Mouse (Mus musculus): Measurements from ENCODE around the gene Fez2. TPM values are rescaled to one million over a fixed set of nuclear protein-coding genes. Genes with fewer than 3 reads are reported as not detected.

Gene Fez2
- polyA plus RNA-seq, 1 experiment: 91.6 TPM

DNA sequence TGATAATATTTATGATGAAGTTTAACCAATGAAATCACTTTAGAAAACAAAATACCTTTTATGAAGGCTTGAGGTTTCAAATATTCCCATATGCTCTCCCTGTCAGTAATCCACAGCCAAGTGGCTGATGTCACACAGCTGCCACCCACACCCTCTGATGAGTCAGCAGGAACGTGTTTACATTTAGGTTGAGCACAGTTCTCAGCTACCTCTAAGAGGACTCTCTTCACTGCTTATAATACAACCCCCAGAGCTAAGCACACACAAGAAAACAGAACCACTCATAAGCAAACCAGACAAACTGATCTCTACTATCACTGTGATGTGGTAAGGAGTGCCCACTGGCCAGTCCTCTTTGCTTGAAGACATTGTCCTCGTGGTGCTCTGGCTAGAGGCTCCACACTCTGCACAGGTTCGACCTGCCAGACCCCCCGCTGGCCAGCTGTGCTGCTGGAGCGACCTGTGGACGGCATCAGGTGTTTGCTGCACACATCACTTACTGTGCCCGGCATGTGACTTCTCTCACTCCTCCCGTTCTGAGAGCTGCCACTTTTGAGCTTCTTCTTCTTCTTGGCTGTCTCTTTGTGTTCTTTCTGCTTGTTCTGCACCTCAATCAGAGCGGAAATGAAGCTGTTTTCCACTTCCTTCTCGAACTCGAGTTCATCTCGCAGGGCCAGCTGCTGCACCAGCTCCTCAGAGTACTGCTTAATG is 17.7 kb downstream of the Fez2 start:
- H3K27me3 ChIP-seq (ENCODE audit: control insufficient read depth, insufficient read depth, low read length): no peaks in the 10 kb centered on the region
- WGBS: 56% methylated on average over 12 of the region's 12 CpGs
- DNase-seq: no peak
- no peak overlapping the region for H3K4me3 ChIP-seq (replicated peaks; ENCODE audit: insufficient read depth, low read depth, low read length)
- no peak overlapping the region for H3K27ac ChIP-seq (ENCODE audit: insufficient read depth, low read length)
- peaks cover 30% of the 10 kb centered on the region for H3K4me1 ChIP-seq (ENCODE audit: control insufficient read depth, insufficient read depth, low read length)
- no peak for TF ChIP-seq POLR2A (IDR thresholded peaks at IDR 0.05; ENCODE audit: borderline replicate concordance, insufficient read depth, low read length)
- no peak for TF ChIP-seq CTCF (IDR thresholded peaks at IDR 0.05; ENCODE audit: borderline replicate concordance, insufficient read depth, low read depth, low read length)

DNA sequence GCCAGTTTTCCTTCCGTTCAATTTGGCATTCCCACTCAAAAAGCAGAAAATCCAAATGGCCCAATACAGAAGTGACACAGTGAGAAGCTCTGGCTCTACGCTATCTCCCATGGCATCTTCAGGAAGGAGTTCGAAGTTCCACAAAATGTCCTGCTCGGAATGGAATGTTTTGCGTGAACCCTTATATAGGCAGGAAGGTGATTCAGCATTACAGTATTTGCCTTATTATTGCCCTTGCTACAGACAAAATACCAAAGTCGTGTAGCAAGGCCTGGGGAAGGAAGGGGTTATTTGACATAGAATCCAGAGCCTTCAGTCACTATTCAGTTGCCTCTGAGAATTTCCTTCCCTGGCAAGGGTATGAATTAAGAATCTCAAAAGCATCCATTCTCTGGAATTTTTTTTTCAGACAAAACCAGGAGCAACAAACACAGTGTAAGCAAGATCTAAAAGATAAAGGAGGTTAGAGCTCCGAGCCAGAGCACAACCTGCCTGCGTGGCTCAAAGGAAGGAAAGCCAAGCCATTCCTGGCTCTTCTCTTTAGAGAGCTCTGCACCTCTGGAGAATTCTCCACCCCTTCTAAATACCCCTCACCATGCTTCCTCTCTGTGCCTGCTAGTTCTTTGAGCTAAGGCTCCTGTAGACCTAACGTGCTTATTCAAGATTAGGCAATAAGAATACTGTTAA is 25.4 kb downstream of the Fez2 start:
- Histone ChIP-seq H3K27me3 (ENCODE audit: control insufficient read depth, insufficient read depth, low read length) (no peaks in the 10 kb centered on the region), H3K4me1 (ENCODE audit: control insufficient read depth, insufficient read depth, low read length) (no peaks in the 10 kb centered on the region), H3K4me3 (replicated peaks; ENCODE audit: insufficient read depth, low read depth, low read length) (no peak overlapping the region), H3K27ac (ENCODE audit: insufficient read depth, low read length) (no peak overlapping the region)
- 89% methylated on average over 9 of the region's 9 CpGs for WGBS
- TF ChIP-seq CTCF (IDR thresholded peaks at IDR 0.05; ENCODE audit: borderline replicate concordance, insufficient read depth, low read depth, low read length): no peak
- TF ChIP-seq POLR2A (IDR thresholded peaks at IDR 0.05; ENCODE audit: borderline replicate concordance, insufficient read depth, low read length): no peak
- no peak for DNase-seq

DNA sequence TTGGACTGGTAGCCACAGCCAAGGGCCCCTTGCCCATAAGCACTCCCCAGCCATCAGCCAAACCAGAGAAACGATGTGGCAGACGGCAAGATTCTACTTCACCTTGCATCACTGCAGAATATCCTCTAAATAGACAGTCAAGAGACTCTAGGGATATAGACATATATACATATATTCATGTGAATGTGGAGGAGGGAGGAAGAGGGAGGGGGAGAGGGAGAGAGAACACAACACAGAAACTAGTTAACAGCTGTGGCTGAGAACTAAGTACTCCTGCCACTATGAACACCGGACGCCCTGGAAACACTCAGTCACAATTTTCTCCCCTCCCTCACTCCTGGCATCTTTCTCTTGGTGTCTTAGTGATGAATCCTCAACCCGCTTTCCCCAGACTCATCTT is 28.4 kb downstream of the Fez2 start:
- no peak overlapping the region for H3K4me3 ChIP-seq (replicated peaks; ENCODE audit: insufficient read depth, low read depth, low read length)
- 87% methylated on average over 5 of the region's 5 CpGs for WGBS

DNA sequence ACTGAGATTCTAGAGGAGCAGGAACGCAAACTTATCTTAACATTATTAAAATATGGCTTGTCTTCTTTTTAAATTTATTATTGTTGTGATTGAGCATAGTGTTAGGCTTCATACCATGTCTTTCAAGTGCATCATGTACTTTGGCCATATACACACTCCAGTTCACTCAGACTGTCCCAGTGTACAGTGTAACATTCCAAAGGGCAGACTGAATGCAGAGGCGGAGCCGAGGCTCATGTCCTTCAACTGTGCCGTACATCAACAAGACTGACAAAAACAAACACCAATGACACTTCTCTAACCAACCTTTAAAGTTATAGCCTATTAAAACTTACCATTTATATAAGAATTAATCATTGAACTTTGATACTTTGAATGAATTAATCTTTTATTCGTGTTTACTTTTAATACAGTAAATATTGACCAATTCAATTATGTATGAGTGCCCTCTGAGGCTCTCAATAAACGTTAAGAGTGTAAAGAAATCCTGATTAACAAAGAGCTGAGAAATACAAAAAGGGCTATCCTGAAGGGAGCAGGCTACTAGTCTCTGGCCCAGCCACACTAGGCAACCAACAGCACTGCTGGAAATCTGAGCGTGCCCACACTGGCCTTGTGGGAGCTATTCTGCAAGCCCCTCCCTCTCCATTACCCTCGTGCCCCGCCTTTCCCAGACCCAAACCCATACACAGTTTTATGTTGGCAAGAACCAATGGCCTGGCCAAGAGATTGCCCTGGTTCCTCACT is 29.7 kb downstream of the Fez2 start:
- H3K4me3 ChIP-seq (replicated peaks; ENCODE audit: insufficient read depth, low read depth, low read length): no peak overlapping the region
- H3K27ac ChIP-seq (ENCODE audit: insufficient read depth, low read length): no peak overlapping the region
- WGBS: 91% methylated on average over 9 of the region's 9 CpGs
- TF ChIP-seq POLR2A (IDR thresholded peaks at IDR 0.05; ENCODE audit: borderline replicate concordance, insufficient read depth, low read length): no peak
- no peak for DNase-seq
- H3K27me3 ChIP-seq (ENCODE audit: control insufficient read depth, insufficient read depth, low read length): no peaks in the 10 kb centered on the region
- H3K4me1 ChIP-seq (ENCODE audit: control insufficient read depth, insufficient read depth, low read length): no peaks in the 10 kb centered on the region

More for the DNA sequence above, 28.4 kb downstream of the Fez2 start:
- no peaks in the 10 kb centered on the region for H3K27me3 ChIP-seq (ENCODE audit: control insufficient read depth, insufficient read depth, low read length)
- H3K4me1 ChIP-seq (ENCODE audit: control insufficient read depth, insufficient read depth, low read length): no peaks in the 10 kb centered on the region
- H3K27ac ChIP-seq (ENCODE audit: insufficient read depth, low read length): no peak overlapping the region
- no peak for DNase-seq
- TF ChIP-seq POLR2A (IDR thresholded peaks at IDR 0.05; ENCODE audit: borderline replicate concordance, insufficient read depth, low read length): no peak
- TF ChIP-seq CTCF (IDR thresholded peaks at IDR 0.05; ENCODE audit: borderline replicate concordance, insufficient read depth, low read depth, low read length): no peak

DNA sequence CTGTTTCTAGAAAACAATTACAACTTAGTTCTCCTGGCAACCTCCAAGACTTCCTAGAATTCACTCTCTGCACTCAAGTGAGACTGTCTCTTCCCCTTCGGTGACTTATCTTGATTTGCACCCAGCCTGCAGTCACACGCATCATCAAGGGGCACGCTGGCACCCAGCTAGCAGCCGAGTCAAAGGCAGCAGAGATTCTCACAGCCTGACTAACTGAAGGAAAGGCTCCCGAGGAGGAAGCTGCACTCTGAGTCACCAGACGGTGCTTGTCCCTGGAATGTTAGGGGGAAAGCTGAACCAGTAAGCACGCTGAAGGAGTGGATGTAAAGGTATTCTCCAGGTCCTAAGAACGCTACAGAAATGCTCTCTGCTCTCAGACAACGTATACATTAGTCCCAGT is 30.3 kb downstream of the Fez2 start:
- H3K4me3 ChIP-seq (replicated peaks; ENCODE audit: insufficient read depth, low read depth, low read length): no peak overlapping the region
- H3K4me1 ChIP-seq (ENCODE audit: control insufficient read depth, insufficient read depth, low read length): no peaks in the 10 kb centered on the region
- no peaks in the 10 kb centered on the region for H3K27me3 ChIP-seq (ENCODE audit: control insufficient read depth, insufficient read depth, low read length)
- no peak for DNase-seq
- 80% methylated on average over 9 of the region's 9 CpGs for WGBS
- TF ChIP-seq CTCF (IDR thresholded peaks at IDR 0.05; ENCODE audit: borderline replicate concordance, insufficient read depth, low read depth, low read length) (no peak), POLR2A (IDR thresholded peaks at IDR 0.05; ENCODE audit: borderline replicate concordance, insufficient read depth, low read length) (no peak)
- H3K27ac ChIP-seq (ENCODE audit: insufficient read depth, low read length): no peak overlapping the region

DNA sequence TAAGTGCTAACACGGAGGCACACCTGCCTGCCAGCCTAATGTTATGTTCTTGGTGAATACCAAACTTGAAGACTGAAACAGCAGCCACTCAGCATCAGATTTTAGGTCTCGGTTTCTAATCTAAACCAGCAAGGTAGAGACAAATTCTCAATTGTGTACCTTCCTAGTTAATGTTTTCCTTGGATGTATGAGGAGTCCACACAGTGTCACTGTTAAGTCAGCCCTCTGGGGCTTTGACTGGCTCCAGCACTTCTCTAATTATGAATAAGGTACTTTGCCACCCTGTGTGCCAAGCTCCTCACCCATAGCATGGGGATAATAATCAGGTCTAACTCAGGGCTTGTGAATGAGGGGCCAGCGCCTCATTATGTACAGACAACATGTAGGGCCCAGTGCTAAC is 35.6 kb downstream of the Fez2 start:
- 92% methylated on average over 3 of the region's 3 CpGs for WGBS

DNA sequence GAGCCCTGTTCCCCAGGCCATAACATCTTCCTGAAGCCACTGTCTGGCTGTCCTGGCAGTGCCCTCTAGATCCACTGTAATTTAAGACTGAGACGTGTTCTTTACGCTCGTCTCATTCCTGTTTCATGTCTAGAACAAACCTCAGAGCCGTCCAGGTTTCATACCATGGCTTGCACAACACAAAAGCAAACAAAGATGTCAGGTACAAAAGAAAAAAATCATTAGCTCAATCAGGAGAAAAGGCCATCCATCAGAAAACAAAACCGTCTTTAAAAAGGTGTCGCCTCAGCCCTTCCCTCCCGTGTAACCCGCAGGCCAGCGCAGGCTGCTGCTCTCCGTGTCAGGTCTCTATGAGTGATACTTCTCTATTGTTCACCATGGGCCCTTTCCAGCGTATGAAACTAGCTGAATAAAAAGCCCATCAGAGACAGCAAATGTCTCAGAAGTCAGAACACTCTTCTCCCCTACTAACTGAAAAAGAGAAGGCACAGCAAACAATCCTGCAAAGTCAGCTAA is 38.2 kb downstream of the Fez2 start:
- TF ChIP-seq POLR2A (IDR thresholded peaks at IDR 0.05; ENCODE audit: borderline replicate concordance, insufficient read depth, low read length): no peak
- TF ChIP-seq CTCF (IDR thresholded peaks at IDR 0.05; ENCODE audit: borderline replicate concordance, insufficient read depth, low read depth, low read length): no peak
- no peak overlapping the region for H3K27ac ChIP-seq (ENCODE audit: insufficient read depth, low read length)
- no peaks in the 10 kb centered on the region for H3K4me1 ChIP-seq (ENCODE audit: control insufficient read depth, insufficient read depth, low read length)
- H3K27me3 ChIP-seq (ENCODE audit: control insufficient read depth, insufficient read depth, low read length): no peaks in the 10 kb centered on the region
- H3K4me3 ChIP-seq (replicated peaks; ENCODE audit: insufficient read depth, low read depth, low read length): no peak overlapping the region
- WGBS: 88% methylated on average over 11 of the region's 11 CpGs
- DNase-seq: no peak

More for the DNA sequence above, 35.6 kb downstream of the Fez2 start:
- TF ChIP-seq POLR2A (IDR thresholded peaks at IDR 0.05; ENCODE audit: borderline replicate concordance, insufficient read depth, low read length) (no peak), CTCF (IDR thresholded peaks at IDR 0.05; ENCODE audit: borderline replicate concordance, insufficient read depth, low read depth, low read length) (no peak)
- no peak for DNase-seq
- H3K4me3 ChIP-seq (replicated peaks; ENCODE audit: insufficient read depth, low read depth, low read length): no peak overlapping the region
- H3K4me1 ChIP-seq (ENCODE audit: control insufficient read depth, insufficient read depth, low read length): no peaks in the 10 kb centered on the region
- H3K27ac ChIP-seq (ENCODE audit: insufficient read depth, low read length): no peak overlapping the region
- no peaks in the 10 kb centered on the region for H3K27me3 ChIP-seq (ENCODE audit: control insufficient read depth, insufficient read depth, low read length)
